Mouse (Mus musculus) intestine, embryonic 14.5 days (tissue): ENCODE data around the gene Nupl2. TPM values are rescaled to one million over a fixed set of nuclear protein-coding genes. Genes with fewer than 3 reads are reported as not detected.

ENCODE experiments used
- polyA plus RNA-seq: library from polyadenylated mRNA; unstranded; fragments of >200 nt; fragmentation: Nextera tagmentation; extraction: Ambion mirVana; gene quantifications from 2 replicates; pipeline ENCODE4 v1.2.1, GENCODE M21; 2014

Nupl2 gene
- polyA plus RNA-seq, 1 experiment from 2014 or later: 16.3 TPM

Other genes with a start within 250 kb of the Nupl2 start
- gene Fam126a, start 134.3 kb upstream of the Nupl2 start, polyA plus RNA-seq: 21.7 and 23.0 TPM in 2 replicates
- 46.6 and 50.4 TPM in 2 replicates for gene Klhl7, start 64.4 kb upstream of the Nupl2 start, polyA plus RNA-seq
- gene Kcnh2, start 186.6 kb downstream of the Nupl2 start, polyA plus RNA-seq: 9.0 and 11.2 TPM in 2 replicates
- 6.6 and 6.8 TPM in 2 replicates for gene Nos3, start 199.8 kb downstream of the Nupl2 start, polyA plus RNA-seq
- 0.66 and 1.0 TPM in 2 replicates for gene Atg9b, start 227.2 kb downstream of the Nupl2 start, polyA plus RNA-seq
- 56.4 and 64.0 TPM in 2 replicates for gene Abcb8, start 228.7 kb downstream of the Nupl2 start, polyA plus RNA-seq
- not detected in 2 replicates for gene Asic3, start 248.4 kb downstream of the Nupl2 start, polyA plus RNA-seq